Mouse (Mus musculus) megakaryocyte, embryonic 14.5 days (primary cell): ENCODE data around the gene Wdr4.

ENCODE experiments used
- FLI1 ChIP-seq: IDR thresholded peaks from 2 replicates; pipeline ENCODE4 v1.6.1; 2012; ENCODE audit warnings: low read length, inconsistent platforms, mixed read lengths
- GATA1 ChIP-seq: IDR thresholded peaks from 3 replicates; pipeline ENCODE4 v1.6.1; 2012; ENCODE audit warnings: mixed read lengths, low read length, inconsistent platforms, borderline replicate concordance

GRCm38 (mm10) chr17:31492416-31492815 is 27.4 kb downstream of the Wdr4 start:
- TF ChIP-seq GATA1: no peak
- no peak for TF ChIP-seq FLI1
